Mouse (Mus musculus) monocyte, adult 5-6 weeks (primary cell): ENCODE results near the gene Faap100. TPM values are rescaled to one million over a fixed set of nuclear protein-coding genes. Genes with fewer than 3 reads are reported as not detected.
"Not testable (repeated sequence)": the region's sequence is repeated elsewhere in the genome, so short reads cannot be mapped to it uniquely, and the experiment has no call there.

ENCODE experiments used
- ATAC-seq: fragments of 153-309, 156-312 bp; replicated peaks from 2 replicates; pipeline ENCODE4 v1.8.0; 2017; ENCODE audit warnings: mild to moderate bottlenecking; ENCODE audit not compliant: low TSS enrichment, insufficient number of reproducible peaks, severe bottlenecking, poor library complexity, low FRiP score
- total RNA-seq: library from RNA; stranded (forward); fragments of 200-1000, 200-491, 200-594 nt; gene quantifications from 3 replicates; pipeline ENCODE4 v1.2.3, GENCODE M21; 2017

The Faap100 gene
- total RNA-seq, 1 experiment from 2014 or later = 9.4 TPM

GRCm38 (mm10) chr11:120354304-120355276, 24.0 kb downstream of the Faap100 start:
- no peak for ATAC-seq

DNA sequence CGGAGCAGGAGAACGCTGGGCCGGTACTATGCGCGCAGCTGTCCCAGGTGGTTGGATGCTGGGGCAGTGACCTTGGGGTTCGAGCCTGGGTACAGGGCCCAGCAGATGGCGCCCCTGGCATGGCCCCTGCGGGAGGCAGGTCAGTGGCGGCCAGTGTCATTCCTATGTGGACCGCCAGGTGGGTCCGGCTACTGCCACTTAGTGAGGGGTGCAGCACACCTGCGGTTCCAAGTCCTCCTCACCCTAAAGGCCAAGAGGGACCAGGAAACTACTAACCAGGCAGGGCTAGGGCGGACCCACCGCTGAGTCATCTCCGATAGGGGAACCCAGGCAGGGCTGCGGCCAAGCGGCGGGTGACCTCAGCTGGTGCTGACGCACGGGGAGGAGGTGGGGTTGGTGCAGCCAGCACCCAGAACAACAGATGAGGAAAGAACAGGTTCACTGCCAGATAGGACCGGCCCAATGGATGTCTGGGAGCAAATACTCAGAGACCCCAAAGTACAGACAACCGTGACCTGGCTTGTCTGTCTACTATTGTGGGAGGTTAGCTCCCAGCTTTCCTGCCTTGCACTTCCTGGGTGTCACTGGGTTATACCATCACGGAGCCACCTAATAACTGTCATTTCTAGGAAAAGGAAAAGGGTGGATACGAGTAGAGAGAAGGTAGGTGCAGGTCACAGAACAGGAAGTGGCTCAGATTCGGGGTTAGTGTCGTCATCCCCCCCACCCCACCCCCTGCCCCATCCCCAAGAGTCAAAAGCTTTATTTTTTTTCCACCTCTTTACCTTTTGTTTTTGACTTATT, 24.9 kb downstream of the Faap100 start:
- ATAC-seq = peak; percentile 74

DNA sequence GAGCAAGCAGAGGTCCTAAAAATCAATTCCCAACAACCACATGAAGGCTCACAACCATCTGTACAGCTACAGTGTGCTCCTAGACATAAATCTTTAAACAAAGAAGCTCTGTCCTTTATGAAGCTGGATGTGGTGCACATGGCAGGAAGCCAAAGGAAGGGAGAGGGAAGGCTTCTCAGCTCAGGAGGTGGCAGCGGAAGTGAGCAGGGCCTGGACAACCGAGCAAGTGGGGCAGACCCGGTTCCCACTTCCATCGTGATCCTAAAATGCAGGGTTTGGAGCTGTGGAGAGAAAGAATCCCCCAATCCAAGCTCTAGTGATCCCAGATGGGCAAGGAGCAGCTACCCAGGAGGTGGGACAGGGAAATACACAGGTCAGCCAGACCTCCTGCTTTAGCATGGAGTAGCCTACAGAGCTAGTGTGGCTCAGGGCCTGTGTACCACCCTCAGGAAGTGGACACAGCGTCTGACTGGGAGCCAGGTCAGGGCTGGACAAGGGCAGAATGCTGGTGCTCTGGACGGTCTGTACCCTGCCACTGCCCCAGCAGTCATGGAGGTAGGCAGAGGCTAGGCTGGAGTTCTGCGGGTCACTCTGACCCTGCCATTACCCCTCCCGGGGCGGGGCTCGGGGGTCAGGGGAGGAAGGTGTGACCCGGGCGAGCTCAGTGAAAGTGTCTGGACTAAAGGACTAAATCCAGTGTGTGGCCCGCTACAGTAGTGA, 25.8 kb downstream of the Faap100 start:
- no peak for ATAC-seq

DNA sequence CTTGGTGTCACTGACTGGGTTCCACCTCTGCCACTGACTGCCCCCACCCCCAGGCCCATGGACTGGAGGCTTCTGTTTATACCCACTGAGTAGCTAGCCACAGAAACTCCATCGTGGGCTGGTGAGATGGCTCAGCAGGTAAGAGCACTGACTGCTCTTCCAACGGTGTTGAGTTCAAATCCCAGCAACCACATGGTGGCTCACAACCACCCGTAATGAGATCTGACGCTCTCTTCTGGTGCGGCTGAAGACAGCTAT, 26.5 kb downstream of the Faap100 start:
- ATAC-seq = not testable (repeated sequence)

DNA sequence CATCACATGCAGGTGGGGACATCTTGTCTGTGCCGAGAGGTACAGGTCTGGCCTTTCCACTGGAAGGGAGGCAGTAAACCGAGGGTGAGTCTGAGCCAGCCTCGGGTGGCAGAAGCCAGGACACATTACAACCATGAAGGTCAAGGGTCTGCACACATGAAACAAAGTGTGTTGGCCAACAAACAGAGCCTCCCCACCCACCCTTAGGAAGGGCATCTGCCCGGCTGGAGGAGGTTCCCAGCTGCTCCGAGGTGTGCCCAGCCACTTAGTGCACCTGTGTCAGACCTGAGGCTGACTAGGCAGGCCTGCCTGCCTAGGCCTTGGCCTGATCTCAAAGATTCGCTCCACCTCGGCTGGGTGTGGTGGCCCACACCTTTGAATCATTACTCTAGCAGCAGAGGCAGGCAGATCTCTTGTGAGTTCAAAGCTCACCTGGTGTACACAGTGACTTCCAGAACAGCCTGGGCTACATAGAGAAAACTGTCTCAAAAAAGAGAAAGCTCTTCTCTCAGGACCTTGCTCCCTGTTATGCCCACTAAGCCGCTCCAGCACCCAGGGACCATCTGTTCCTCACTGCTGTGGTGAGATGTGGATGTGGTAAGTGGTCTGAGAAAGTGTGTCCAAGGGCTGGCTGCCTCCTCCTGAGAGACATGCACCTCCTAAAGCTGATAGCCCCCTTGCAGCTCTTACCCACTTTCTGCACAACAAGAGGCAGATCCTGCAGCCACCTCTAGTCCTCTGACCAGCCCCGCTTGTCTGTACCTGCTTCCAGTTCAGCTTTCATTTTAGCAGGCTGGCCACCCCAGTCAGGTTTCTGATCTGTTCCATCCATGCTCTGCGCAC, 27.1 kb downstream of the Faap100 start:
- no peak for ATAC-seq

DNA sequence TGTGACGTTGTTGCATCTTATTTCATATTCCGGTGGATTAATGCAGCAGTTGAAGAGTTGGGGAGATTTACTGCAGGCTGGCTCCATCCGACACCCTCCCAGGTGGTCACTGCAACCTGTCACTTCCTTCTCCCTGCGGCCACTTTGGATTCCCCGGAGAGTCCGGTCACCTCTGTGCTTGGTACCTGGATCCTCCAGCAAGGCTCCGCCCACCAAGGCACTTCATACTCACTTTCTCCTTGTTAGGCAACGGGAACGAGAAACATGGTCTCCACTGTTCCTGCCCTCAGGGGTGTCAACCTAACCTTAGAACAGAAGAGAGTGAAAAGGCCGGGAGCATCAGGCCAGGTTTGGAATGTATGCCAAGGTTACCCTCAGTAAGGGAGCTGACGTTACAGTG, 27.9 kb downstream of the Faap100 start:
- ATAC-seq = no peak

- peak; percentile 32; the same call in 1 of the 2 replicates for ATAC-seq
Measured at GRCm38 (mm10) chr11:120349986-120350702, 28.4 kb downstream of the Faap100 start.

DNA sequence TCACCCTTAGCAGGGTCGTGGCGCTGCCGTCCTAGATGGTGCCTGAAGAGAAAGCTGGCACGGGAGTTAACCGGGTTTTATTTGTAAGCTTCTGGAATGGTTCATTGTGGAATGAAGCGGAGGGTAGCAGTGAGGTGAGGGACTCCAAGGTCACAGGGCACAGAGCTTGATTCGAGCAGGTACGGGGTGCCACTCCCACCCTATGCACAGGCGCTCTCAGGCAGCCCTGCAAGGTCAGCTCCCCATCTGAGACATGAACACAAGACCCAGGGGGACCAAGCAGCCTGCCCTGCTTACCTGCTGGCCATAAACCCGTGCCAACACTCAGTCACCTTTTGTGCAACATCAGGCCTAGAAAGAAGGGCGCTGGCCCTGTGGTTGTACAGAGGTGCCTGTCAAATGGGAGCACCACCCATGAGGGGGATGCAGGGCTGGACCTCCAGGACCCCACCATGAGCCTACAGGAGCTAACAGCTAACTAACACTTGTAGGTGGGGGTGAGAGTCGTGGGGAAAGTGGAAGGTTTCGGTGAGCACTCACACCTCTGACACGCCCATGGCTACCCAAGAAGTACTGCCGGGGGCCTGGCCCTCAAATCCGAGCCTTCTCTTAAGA, 29.1 kb downstream of the Faap100 start:
- 0 out of 2 replicates have a peak, but pooled peaks have one; percentile 1 for ATAC-seq

- 0 out of 2 replicates have a peak, but pooled peaks have one; percentile 1 for ATAC-seq
Measured at GRCm38 (mm10) chr11:120348684-120349370, 29.7 kb downstream of the Faap100 start.

DNA sequence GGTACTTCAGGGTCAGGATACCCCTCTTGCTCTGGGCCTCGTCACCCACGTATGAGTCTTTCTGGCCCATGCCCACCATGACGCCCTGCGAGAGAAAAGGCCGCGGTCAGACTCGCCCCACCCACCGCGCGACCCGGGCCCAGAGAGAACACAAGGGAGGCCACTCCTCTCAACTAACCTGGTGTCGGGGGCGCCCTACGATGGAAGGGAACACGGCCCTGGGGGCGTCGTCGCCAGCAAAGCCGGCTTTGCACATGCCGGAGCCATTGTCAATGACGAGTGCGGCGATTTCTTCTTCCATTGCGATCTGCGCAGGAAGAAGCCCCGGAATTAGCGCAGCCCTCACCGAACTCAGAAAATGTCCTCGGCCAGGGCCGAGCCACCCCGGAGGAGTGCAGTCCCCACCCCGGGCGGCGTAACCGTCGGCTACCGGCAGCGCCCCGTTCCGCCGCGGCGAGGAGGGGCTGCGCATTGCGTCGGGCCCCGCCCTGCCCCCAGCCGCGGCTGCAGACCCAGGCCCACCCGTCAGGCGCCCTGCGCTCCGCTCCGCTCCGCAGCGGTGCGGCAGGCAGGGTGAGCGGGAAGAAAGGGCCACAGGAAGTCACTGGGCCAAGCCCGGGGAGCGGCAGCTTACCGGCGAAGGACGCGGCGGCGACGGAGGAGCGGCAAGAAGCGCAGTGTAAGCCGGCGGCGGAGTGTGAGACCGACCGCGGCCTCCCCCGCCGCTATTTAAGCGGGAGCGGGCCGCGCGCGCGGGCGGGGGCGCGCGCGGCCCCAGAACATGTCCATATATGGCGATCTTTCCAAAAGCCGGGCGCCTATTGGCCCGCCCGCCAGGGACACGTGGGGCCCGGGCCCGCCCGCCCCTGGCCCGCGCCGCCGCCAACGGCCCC, 30.5 kb downstream of the Faap100 start, which contains the start of gene Actg1:
Gene Actg1, minus strand, starts transcription at position 752 of the 893 bp plus-strand sequence.
- ATAC-seq = peak; percentile 7; the same call in 1 of the 2 replicates

DNA sequence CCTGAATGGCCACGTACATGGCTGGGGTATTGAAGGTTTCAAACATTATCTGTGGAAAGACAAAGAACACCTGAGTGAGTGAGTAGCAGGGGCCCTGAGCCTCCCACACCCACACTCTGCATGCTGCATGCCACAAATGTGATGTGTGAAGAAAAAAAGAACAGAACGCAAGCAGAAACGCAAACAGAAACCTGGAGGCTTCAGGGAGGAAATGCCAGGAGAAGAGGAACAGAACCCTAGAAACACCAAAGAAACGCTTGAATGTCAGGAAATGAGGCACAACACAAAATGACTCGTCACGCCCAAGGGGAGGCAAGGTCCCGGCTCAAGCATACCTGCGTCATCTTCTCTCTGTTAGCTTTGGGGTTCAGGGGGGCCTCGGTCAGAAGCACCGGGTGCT, 31.3 kb downstream of the Faap100 start:
- ATAC-seq = no peak

DNA sequence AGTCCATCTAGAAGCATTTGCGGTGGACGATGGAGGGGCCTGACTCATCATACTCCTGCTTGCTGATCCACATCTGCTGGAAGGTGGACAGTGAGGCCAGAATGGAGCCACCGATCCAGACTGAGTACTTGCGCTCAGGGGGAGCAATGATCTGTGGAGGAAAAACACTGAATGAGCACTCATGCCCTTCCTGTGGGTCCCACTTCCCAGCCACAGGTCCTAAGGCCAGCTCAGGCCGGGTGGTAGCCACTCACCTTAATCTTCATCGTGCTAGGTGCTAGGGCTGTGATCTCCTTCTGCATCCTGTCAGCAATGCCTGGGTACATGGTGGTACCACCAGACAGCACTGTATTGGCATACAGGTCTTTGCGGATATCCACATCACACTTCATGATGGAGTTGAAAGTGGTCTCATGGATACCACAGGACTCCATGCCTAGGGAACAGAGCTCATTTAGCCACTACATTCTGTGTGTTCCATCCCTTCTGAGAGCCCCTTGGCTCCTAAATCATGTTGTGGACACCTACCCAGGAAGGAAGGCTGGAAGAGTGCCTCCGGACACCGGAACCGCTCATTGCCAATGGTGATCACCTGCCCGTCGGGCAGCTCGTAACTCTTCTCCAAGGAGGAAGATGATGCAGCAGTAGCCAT, 32.1 kb downstream of the Faap100 start:
- ATAC-seq = not testable (repeated sequence)

GRCm38 (mm10) chr11:120345067-120345681, 33.4 kb downstream of the Faap100 start:
- no peak for ATAC-seq

DNA sequence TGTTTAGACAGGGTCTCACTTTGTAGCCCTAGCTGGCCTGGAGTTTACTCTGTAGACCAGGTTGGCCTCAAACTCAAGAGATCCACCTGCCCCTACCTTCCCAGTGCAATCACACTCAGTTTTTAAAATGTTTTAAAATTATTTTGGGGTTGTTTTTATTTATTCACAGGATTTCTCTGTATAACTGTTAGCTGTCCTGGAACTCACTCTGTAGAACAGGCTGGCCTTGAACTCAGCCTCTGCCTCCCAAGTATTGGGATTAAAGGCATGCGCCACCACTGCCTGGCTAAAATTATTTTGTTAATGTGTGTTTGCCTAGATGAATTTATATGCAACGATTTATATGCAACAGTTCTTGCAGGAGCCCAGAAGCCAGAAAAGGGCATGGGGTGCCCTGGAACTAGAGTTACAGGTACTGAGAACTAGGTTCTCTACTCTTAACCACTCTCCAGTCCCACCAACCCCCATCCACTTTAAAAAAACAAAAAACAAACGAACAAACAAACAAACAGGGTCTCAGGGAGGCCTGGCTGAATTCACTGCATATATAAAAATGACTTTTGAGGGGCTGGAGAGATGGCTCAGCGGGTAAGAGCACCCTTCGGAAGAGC, 34.1 kb downstream of the Faap100 start:
- no peak for ATAC-seq
